Mouse (Mus musculus): ENCODE results near the gene Plxnb3.
A peak's percentile ranks its signal among the peaks of the same experiment; 100 is the strongest.

The Plxnb3 gene

GRCm38 (mm10) chrX:73785666-73786065, 28.8 kb downstream of the Plxnb3 start:
- no peak for DNase-seq (ENCODE audit: low read depth, low spot score)

- peak; percentile 99 for DNase-seq (ENCODE audit: low read depth, low spot score)
These were observed 29.7 kb downstream of the Plxnb3 start, which contains the start of the genes Idh3g and Ssr4 for GRCm38 (mm10) chrX:73786364-73787224. Idh3g (minus strand) TSS chrX:73786897. Ssr4 (plus strand) TSS chrX:73787028.

- DNase-seq (ENCODE audit: low read depth, low spot score) = no peak
These were observed 30.3 kb downstream of the Plxnb3 start for GRCm38 (mm10) chrX:73787225-73787558.

DNA sequence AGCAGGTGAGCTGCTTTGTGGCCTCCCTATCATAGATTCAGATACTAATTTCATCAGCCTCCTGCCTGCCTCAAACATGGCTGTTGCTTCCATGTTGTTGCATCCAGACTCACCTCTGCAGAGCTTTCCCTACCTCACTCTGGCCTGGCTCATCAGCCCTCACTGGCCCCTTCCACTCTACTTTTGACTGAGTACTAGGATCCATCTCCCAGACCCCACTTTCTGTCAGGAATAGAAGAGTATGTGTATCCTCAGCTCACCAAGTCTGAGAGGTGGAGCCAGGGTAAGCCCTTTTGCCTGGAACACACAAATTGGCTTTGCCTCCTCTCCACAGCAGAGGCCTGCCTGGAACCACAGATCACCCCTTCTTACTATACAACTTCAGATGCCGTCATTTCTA, 31.6 kb downstream of the Plxnb3 start:
- no peak for DNase-seq (ENCODE audit: low read depth, low spot score)

DNA sequence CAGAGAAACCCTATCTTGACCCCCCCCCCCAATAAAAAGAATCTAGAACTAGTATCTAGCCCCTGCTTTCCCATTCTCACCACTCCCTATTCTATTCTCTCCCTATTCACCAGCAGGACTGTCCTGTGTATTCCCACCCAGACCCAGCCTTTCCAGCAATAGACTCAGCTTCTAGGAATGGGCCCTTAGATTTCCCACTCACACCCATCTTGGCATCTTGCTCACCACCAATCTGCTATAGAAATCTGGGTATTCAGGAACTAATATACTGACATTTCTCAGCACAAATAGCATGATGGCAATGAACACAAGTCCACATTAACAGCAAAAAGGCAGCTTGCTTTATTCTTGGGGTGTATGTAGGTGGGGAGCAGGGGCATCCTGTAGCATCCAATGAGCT, 36.1 kb downstream of the Plxnb3 start:
- no peak for DNase-seq (ENCODE audit: low read depth, low spot score)

DNA sequence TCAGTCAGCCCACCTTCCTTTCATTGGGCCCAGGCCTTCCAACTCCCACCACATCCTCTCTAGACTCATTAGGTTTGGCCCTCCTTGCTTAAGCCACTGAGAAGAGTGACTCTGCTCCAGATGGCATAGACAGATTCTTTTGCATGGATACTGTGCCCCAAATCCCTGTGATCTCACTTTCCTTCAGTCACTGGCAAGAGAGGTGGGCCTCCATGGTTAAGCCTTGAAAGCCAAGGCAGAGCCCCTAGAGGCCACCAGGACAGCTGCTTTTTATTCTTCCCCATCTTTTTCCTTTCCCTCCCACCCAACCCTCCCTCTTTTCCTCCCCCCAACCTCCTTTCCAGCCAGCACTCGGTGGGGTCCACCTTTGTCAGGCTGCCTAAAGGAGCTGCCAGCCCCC, 36.6 kb downstream of the Plxnb3 start:
- no peak for DNase-seq (ENCODE audit: low read depth, low spot score)

DNA sequence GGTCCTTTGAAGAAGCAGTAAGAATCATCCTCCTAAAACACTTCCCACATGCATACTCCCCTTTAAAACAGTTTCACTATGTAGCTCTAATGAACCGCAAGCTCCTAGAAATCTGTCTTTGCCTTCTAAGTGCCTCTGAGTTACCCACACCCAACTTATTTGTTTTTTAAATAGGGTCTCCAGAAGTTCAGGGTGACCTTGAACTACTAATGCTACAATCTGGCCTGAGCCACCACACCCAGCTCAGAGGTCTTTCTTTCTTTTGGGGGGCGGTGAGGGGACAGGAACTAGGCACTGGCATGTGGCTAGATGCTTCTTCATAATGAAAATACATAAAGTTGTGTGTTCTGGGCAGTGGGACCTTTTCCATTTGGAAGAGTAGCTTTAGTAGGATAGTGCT, 40.6 kb downstream of the Plxnb3 start:
- DNase-seq (ENCODE audit: low read depth, low spot score) = no peak

- peak; percentile 88 for DNase-seq (ENCODE audit: low read depth, low spot score)
These were observed 41.6 kb downstream of the Plxnb3 start for GRCm38 (mm10) chrX:73798502-73798901.

DNA sequence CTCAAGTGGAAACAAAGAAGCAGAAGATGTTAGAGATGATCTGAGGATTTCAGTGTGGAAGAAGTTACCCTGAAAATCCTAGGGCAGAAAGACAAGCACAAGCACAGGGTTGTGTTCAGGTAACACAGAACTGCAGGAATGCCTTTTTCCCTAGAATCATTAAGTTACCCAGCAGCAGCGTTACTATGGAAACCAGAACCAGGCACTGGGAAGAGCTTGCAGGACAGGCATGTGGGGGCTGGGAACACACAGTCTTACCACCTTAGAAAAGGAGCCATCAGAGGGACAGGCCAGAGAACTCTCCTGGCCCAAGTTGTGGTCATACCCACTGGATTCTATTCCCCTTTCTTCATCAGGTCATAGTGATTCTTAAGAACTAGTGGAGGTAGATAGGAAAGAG, 48.9 kb downstream of the Plxnb3 start:
- peak; percentile 79 for DNase-seq (ENCODE audit: low read depth, low spot score)

- DNase-seq (ENCODE audit: low read depth, low spot score) = peak; percentile 24
These were observed 58.2 kb downstream of the Plxnb3 start for GRCm38 (mm10) chrX:73815072-73815471.

- no peak for DNase-seq (ENCODE audit: low read depth, low spot score)
These were observed 59.9 kb downstream of the Plxnb3 start for GRCm38 (mm10) chrX:73816596-73817314.

All from brain, adult 2 months (tissue).